10 mouse cellular contexts compared by ENCODE assay signal in genomic region chr4:155215203-155215602, GRCm38 (mm10). TPM values are rescaled to one million over a fixed set of nuclear protein-coding genes. Genes with fewer than 3 reads are reported as not detected.
DNase-seq lines count a peak whose midpoint lies in the region; ATAC-seq and TF ChIP-seq lines count a peak whose summit lies in the region.
"Had no signal": no experiment of that assay in that cellular context is flagged by ENCODE, and none has a peak within 500 bp of the region (broad histone marks: within the 10 kb centered on the region; RNA-seq: fewer than 3 reads in every experiment).

No protein-coding gene starts in this region.

- H3K4me1 ChIP-seq in hindbrain, embryonic 10.5 days (replicated peaks) = peaks cover 95% of the 10 kb centered on the region
- peaks cover 34% of the 10 kb centered on the region for H3K4me1 ChIP-seq in hindbrain, embryonic 11.5 days (replicated peaks; ENCODE audit: control insufficient read depth, insufficient read depth, low read length)
- H3K4me1 ChIP-seq in forebrain, embryonic 14.5 days (ENCODE audit: control insufficient read depth, insufficient read depth, low read length) = peaks cover 77% of the 10 kb centered on the region
- H3K4me1 ChIP-seq in intestine, postnatal 0 days (replicated peaks; ENCODE audit: control insufficient read depth, insufficient read depth, low read length) = peaks cover 38% of the 10 kb centered on the region
- H3K4me1 ChIP-seq in liver, embryonic 12.5 days = peaks cover 68% of the 10 kb centered on the region

- TF ChIP-seq CTCF in intestine, postnatal 0 days (IDR thresholded peaks at IDR 0.05; ENCODE audit: low read depth) = no peak

- peak overlapping the region; percentile 59; the same call in 1 of the 2 replicates for H3K27ac ChIP-seq in hindbrain, embryonic 10.5 days
- no peak overlapping the region for H3K27ac ChIP-seq in hindbrain, embryonic 11.5 days (ENCODE audit: low read depth, low read length)
- H3K27ac ChIP-seq in forebrain, embryonic 14.5 days (ENCODE audit: low read depth, low read length) = no peak overlapping the region
- no peak overlapping the region for H3K27ac ChIP-seq in intestine, postnatal 0 days (ENCODE audit: low read depth, low read length)
- no peak overlapping the region for H3K27ac ChIP-seq in liver, embryonic 12.5 days

- H3K9me3 ChIP-seq in hindbrain, embryonic 10.5 days = peaks cover 3% of the 10 kb centered on the region; the same call in 1 of the 2 replicates
- no peaks in the 10 kb centered on the region for H3K9me3 ChIP-seq in hindbrain, embryonic 11.5 days (ENCODE audit: control insufficient read depth, low read length)
- H3K9me3 ChIP-seq in forebrain, embryonic 14.5 days (replicated peaks; ENCODE audit: control insufficient read depth, low read length) = no peaks in the 10 kb centered on the region
- H3K9me3 ChIP-seq in intestine, postnatal 0 days (ENCODE audit: control insufficient read depth) = no peaks in the 10 kb centered on the region
- no peaks in the 10 kb centered on the region for H3K9me3 ChIP-seq in liver, embryonic 12.5 days (replicated peaks)

- DNase-seq in hindbrain, embryonic 10.5 days (ENCODE audit: low spot score) = no peak
- DNase-seq in hindbrain, embryonic 11.5 days (ENCODE audit: low spot score) = no peak
- peak; percentile 57 for DNase-seq in Muller cell, postnatal 12 days (ENCODE audit: inconsistent ontology term)
- DNase-seq in forebrain, embryonic 14.5 days (ENCODE audit: low spot score) = no peak
- DNase-seq in cerebellum, adult 11-12 months = no peak
- DNase-seq: cerebellum, postnatal 14 days had no signal

- no peak overlapping the region for H3K4me3 ChIP-seq in hindbrain, embryonic 10.5 days
- H3K4me3 ChIP-seq in hindbrain, embryonic 11.5 days (ENCODE audit: low read depth, low read length) = no peak overlapping the region
- H3K4me3 ChIP-seq in forebrain, embryonic 14.5 days (ENCODE audit: low read depth, low read length) = no peak overlapping the region
- H3K4me3 ChIP-seq in intestine, postnatal 0 days (ENCODE audit: low read depth, low read length) = no peak overlapping the region
- H3K4me3 ChIP-seq in liver, embryonic 12.5 days = no peak overlapping the region

- H3K27me3 ChIP-seq in hindbrain, embryonic 10.5 days (ENCODE audit: insufficient read depth, poor library complexity, severe bottlenecking) = no peaks in the 10 kb centered on the region
- no peaks in the 10 kb centered on the region for H3K27me3 ChIP-seq in hindbrain, embryonic 11.5 days (ENCODE audit: control insufficient read depth, insufficient read depth, low read length)
- H3K27me3 ChIP-seq in forebrain, embryonic 14.5 days (replicated peaks; ENCODE audit: control insufficient read depth, insufficient read depth, low read length) = no peaks in the 10 kb centered on the region
- H3K27me3 ChIP-seq in intestine, postnatal 0 days (replicated peaks; ENCODE audit: control insufficient read depth, insufficient read depth, low read length) = no peaks in the 10 kb centered on the region
- peaks cover 16% of the 10 kb centered on the region for H3K27me3 ChIP-seq in liver, embryonic 12.5 days (replicated peaks)
- H3K27me3 ChIP-seq: CH12.LX had no signal

- ATAC-seq in hindbrain, embryonic 11.5 days (ENCODE audit: low FRiP score) = no peak
- no peak for ATAC-seq in forebrain, embryonic 14.5 days
- ATAC-seq in intestine, postnatal 0 days = no peak
- ATAC-seq in CD4-positive, CD25-positive, alpha-beta regulatory T cell, adult 4 months = no peak
- ATAC-seq in liver, embryonic 12.5 days = no peak

- H3K36me3 ChIP-seq in hindbrain, embryonic 10.5 days = peaks cover 38% of the 10 kb centered on the region
- no peaks in the 10 kb centered on the region for H3K36me3 ChIP-seq in hindbrain, embryonic 11.5 days (ENCODE audit: control insufficient read depth, insufficient read depth, low read length)
- no peaks in the 10 kb centered on the region for H3K36me3 ChIP-seq in forebrain, embryonic 14.5 days (ENCODE audit: control insufficient read depth, insufficient read depth, low read length)
- H3K36me3 ChIP-seq in intestine, postnatal 0 days (ENCODE audit: control insufficient read depth, insufficient read depth) = peaks cover 6% of the 10 kb centered on the region; the same call in 1 of the 2 replicates
- peaks cover 18% of the 10 kb centered on the region for H3K36me3 ChIP-seq in liver, embryonic 12.5 days

- 56% methylated on average over 9 of the region's 9 CpGs for WGBS in hindbrain, embryonic 10.5 days
- 57% methylated on average over 9 of the region's 9 CpGs for WGBS in hindbrain, embryonic 11.5 days
- 65% methylated on average over 9 of the region's 9 CpGs for WGBS in forebrain, embryonic 14.5 days
- 45% methylated on average over 9 of the region's 9 CpGs for WGBS in intestine, postnatal 0 days
- WGBS in liver, embryonic 12.5 days (ENCODE audit: insufficient replicate concordance) = 66% methylated on average over 9 of the region's 9 CpGs

- no peak overlapping the region for H3K4me2 ChIP-seq in hindbrain, embryonic 11.5 days (replicated peaks; ENCODE audit: low read depth, low read length)
- H3K4me2 ChIP-seq in forebrain, embryonic 14.5 days (ENCODE audit: low read length) = peak overlapping the region; percentile 12; the same call in 1 of the 2 replicates
- peak overlapping the region; percentile 41 for H3K4me2 ChIP-seq in intestine, postnatal 0 days (replicated peaks; ENCODE audit: low read depth)
- no peak overlapping the region for H3K4me2 ChIP-seq in liver, embryonic 12.5 days

- H3K9ac ChIP-seq in hindbrain, embryonic 11.5 days (ENCODE audit: low read depth, low read length) = no peak overlapping the region
- H3K9ac ChIP-seq in forebrain, embryonic 14.5 days (ENCODE audit: low read length) = no peak overlapping the region
- H3K9ac ChIP-seq in intestine, postnatal 0 days (ENCODE audit: low read depth, low read length) = no peak overlapping the region
- H3K9ac ChIP-seq in liver, embryonic 12.5 days = no peak overlapping the region

RNA-seq across cellular contexts. Expression of gene Ski, which starts 7.2 kb away (rescaled TPM):
- polyA plus RNA-seq in hindbrain, embryonic 10.5 days (2016; fragmentation: Nextera tagmentation; extraction: Ambion mirVana) = 9.3 and 10.1 TPM in 2 replicates
- polyA plus RNA-seq in hindbrain, embryonic 11.5 days (2014; fragmentation: Nextera tagmentation; extraction: Ambion mirVana) = 13.4 and 21.0 TPM in 2 replicates
- polyA plus RNA-seq in forebrain, embryonic 14.5 days (2014; fragmentation: Nextera tagmentation; extraction: Ambion mirVana) = 16.2 and 17.1 TPM in 2 replicates
- 13.3 and 14.0 TPM in 2 replicates for polyA plus RNA-seq in intestine, postnatal 0 days (2015; fragmentation: Nextera tagmentation; extraction: Ambion mirVana)
- 10 to 100 TPM; 20.6 to 28.2 TPM for polyA plus RNA-seq in CD4-positive, CD25-positive, alpha-beta regulatory T cell, adult 4 months (2017; shearing (Covaris generic))
- 3.5 and 3.8 TPM in 2 replicates for polyA plus RNA-seq in liver, embryonic 12.5 days (2016; fragmentation: Nextera tagmentation; extraction: Ambion mirVana)

RNA-seq across cellular contexts. Expression of gene Faap20, which starts 34.4 kb away (rescaled TPM):
- 115 and 118 TPM in 2 replicates for polyA plus RNA-seq in hindbrain, embryonic 10.5 days (2016; fragmentation: Nextera tagmentation; extraction: Ambion mirVana)
- polyA plus RNA-seq in hindbrain, embryonic 11.5 days (2014; fragmentation: Nextera tagmentation; extraction: Ambion mirVana) = 99.0 and 99.3 TPM in 2 replicates
- 81.2 and 87.4 TPM in 2 replicates for polyA plus RNA-seq in forebrain, embryonic 14.5 days (2014; fragmentation: Nextera tagmentation; extraction: Ambion mirVana)
- 54.6 and 57.8 TPM in 2 replicates for polyA plus RNA-seq in intestine, postnatal 0 days (2015; fragmentation: Nextera tagmentation; extraction: Ambion mirVana)
- 10 to 100 TPM; 50.4 to 58.5 TPM for polyA plus RNA-seq in CD4-positive, CD25-positive, alpha-beta regulatory T cell, adult 4 months (2017; shearing (Covaris generic))
- polyA plus RNA-seq in liver, embryonic 12.5 days (2016; fragmentation: Nextera tagmentation; extraction: Ambion mirVana) = 25.8 and 31.2 TPM in 2 replicates

Comparison
In these comparisons a context has a peak if more than half of its experiments do, and no peak if none do; other contexts are left out.
1. H3K4me2 ChIP-seq: peak in forebrain, embryonic 14.5 days (single experiment) and intestine, postnatal 0 days (single experiment); none in hindbrain, embryonic 11.5 days (single experiment) and liver, embryonic 12.5 days (single experiment).